Mouse (Mus musculus): ENCODE measurements around the gene Nol10.

GRCm38 (mm10) chr12:17408312-17408711 is 60.1 kb downstream of the Nol10 start:
- TF ChIP-seq CTCF (IDR thresholded peaks at IDR 0.05; ENCODE audit: low read depth) = no peak
- no peak for TF ChIP-seq EP300 (IDR thresholded peaks at IDR 0.05; ENCODE audit: low read depth)
